Mouse (Mus musculus) urinary bladder, postnatal 14 days (tissue): ENCODE data around the gene BC030867.

Experiments used
- DNase-seq: peaks from one replicate; pipeline ENCODE4 v3.0.0; 2021; ENCODE audit warnings: low spot score

The BC030867 gene

GRCm38 (mm10) chr11:102290141-102290540, 41.5 kb downstream of the BC030867 start:
- DNase-seq: no peak

GRCm38 (mm10) chr11:102291051-102291535, 42.4 kb downstream of the BC030867 start:
- no peak for DNase-seq

GRCm38 (mm10) chr11:102293971-102294370, 45.3 kb downstream of the BC030867 start:
- DNase-seq: no peak

- no peak for DNase-seq
Observed at GRCm38 (mm10) chr11:102294416-102294815, 45.7 kb downstream of the BC030867 start.

GRCm38 (mm10) chr11:102294887-102295597, 46.4 kb downstream of the BC030867 start:
- DNase-seq: no peak

GRCm38 (mm10) chr11:102295598-102296471, 47.2 kb downstream of the BC030867 start:
- DNase-seq: peak; percentile 67

- DNase-seq: peak; percentile 99
Observed at GRCm38 (mm10) chr11:102296491-102297472, 48.1 kb downstream of the BC030867 start, which contains the start of gene Atxn7l3. TSS of gene Atxn7l3 (minus strand) at chr11:102296631.

- DNase-seq: no peak
Observed at GRCm38 (mm10) chr11:102297577-102298556, 49.2 kb downstream of the BC030867 start.

GRCm38 (mm10) chr11:102299839-102300238, 51.2 kb downstream of the BC030867 start:
- DNase-seq: peak; percentile 69

GRCm38 (mm10) chr11:102304141-102304540, 55.5 kb downstream of the BC030867 start:
- DNase-seq: no peak

- no peak for DNase-seq
Observed at GRCm38 (mm10) chr11:102305359-102305758, 56.7 kb downstream of the BC030867 start.

- no peak for DNase-seq
Observed at GRCm38 (mm10) chr11:102308104-102308503, 59.4 kb downstream of the BC030867 start.

GRCm38 (mm10) chr11:102308979-102309378, 60.3 kb downstream of the BC030867 start:
- DNase-seq: peak; percentile 98

GRCm38 (mm10) chr11:102309821-102310617, 61.3 kb downstream of the BC030867 start:
- DNase-seq: no peak

GRCm38 (mm10) chr11:102310768-102311695, 62.4 kb downstream of the BC030867 start:
- DNase-seq: no peak

GRCm38 (mm10) chr11:102311966-102312365, 63.3 kb downstream of the BC030867 start:
- no peak for DNase-seq

GRCm38 (mm10) chr11:102312586-102312985, 63.9 kb downstream of the BC030867 start:
- DNase-seq: no peak

GRCm38 (mm10) chr11:102314321-102314720, 65.6 kb downstream of the BC030867 start:
- DNase-seq: no peak
